Mouse (Mus musculus): ENCODE results near the gene Ngly1. TPM values are rescaled to one million over a fixed set of nuclear protein-coding genes. Genes with fewer than 3 reads are reported as not detected.

Ngly1 gene
- polyA plus RNA-seq, 1 experiment = 13.7 TPM

GRCm38 (mm10) chr14:16242947-16243602 lies 6.0 kb upstream of the Ngly1 start:
- TF ChIP-seq POLR2A (IDR thresholded peaks at IDR 0.05; ENCODE audit: borderline replicate concordance, extremely low read depth, insufficient read depth, insufficient read length, poor library complexity, severe bottlenecking) = peak; percentile 34; the same call in 1 of the 2 replicates
- TF ChIP-seq CTCF (IDR thresholded peaks at IDR 0.05; ENCODE audit: borderline replicate concordance, extremely low read depth, insufficient read depth, insufficient read length) = no peak
- DNase-seq (ENCODE audit: low read depth) = peak; percentile 88

- TF ChIP-seq CTCF (IDR thresholded peaks at IDR 0.05; ENCODE audit: borderline replicate concordance, extremely low read depth, insufficient read depth, insufficient read length) = no peak
- TF ChIP-seq POLR2A (IDR thresholded peaks at IDR 0.05; ENCODE audit: borderline replicate concordance, extremely low read depth, insufficient read depth, insufficient read length, poor library complexity, severe bottlenecking) = no peak
- no peak for DNase-seq (ENCODE audit: low read depth)
Measured at GRCm38 (mm10) chr14:16243603-16244209, 5.4 kb upstream of the Ngly1 start.

GRCm38 (mm10) chr14:16244370-16244769 lies 4.7 kb upstream of the Ngly1 start:
- DNase-seq (ENCODE audit: low read depth) = no peak
- TF ChIP-seq POLR2A (IDR thresholded peaks at IDR 0.05; ENCODE audit: borderline replicate concordance, extremely low read depth, insufficient read depth, insufficient read length, poor library complexity, severe bottlenecking) = no peak
- TF ChIP-seq CTCF (IDR thresholded peaks at IDR 0.05; ENCODE audit: borderline replicate concordance, extremely low read depth, insufficient read depth, insufficient read length) = no peak

GRCm38 (mm10) chr14:16245127-16245526 lies 4.0 kb upstream of the Ngly1 start:
- TF ChIP-seq POLR2A (IDR thresholded peaks at IDR 0.05; ENCODE audit: borderline replicate concordance, extremely low read depth, insufficient read depth, insufficient read length, poor library complexity, severe bottlenecking) (no peak), CTCF (IDR thresholded peaks at IDR 0.05; ENCODE audit: borderline replicate concordance, extremely low read depth, insufficient read depth, insufficient read length) (no peak)
- DNase-seq (ENCODE audit: low read depth) = no peak

GRCm38 (mm10) chr14:16246340-16246912 lies 2.7 kb upstream of the Ngly1 start:
- TF ChIP-seq CTCF (IDR thresholded peaks at IDR 0.05; ENCODE audit: borderline replicate concordance, extremely low read depth, insufficient read depth, insufficient read length) = no peak
- no peak for TF ChIP-seq POLR2A (IDR thresholded peaks at IDR 0.05; ENCODE audit: borderline replicate concordance, extremely low read depth, insufficient read depth, insufficient read length, poor library complexity, severe bottlenecking)
- DNase-seq (ENCODE audit: low read depth) = no peak

- DNase-seq (ENCODE audit: low read depth) = no peak
- TF ChIP-seq POLR2A (IDR thresholded peaks at IDR 0.05; ENCODE audit: borderline replicate concordance, extremely low read depth, insufficient read depth, insufficient read length, poor library complexity, severe bottlenecking) (no peak), CTCF (IDR thresholded peaks at IDR 0.05; ENCODE audit: borderline replicate concordance, extremely low read depth, insufficient read depth, insufficient read length) (no peak)
Measured at GRCm38 (mm10) chr14:16248135-16248534, 945 bp upstream of the Ngly1 start.

- TF ChIP-seq CTCF (IDR thresholded peaks at IDR 0.05; ENCODE audit: borderline replicate concordance, extremely low read depth, insufficient read depth, insufficient read length) (no peak), POLR2A (IDR thresholded peaks at IDR 0.05; ENCODE audit: borderline replicate concordance, extremely low read depth, insufficient read depth, insufficient read length, poor library complexity, severe bottlenecking) (no peak)
- DNase-seq (ENCODE audit: low read depth) = no peak
Measured at GRCm38 (mm10) chr14:16248603-16249157, 400 bp upstream of the Ngly1 start.

- DNase-seq (ENCODE audit: low read depth) = no peak
Measured at GRCm38 (mm10) chr14:16250099-16250498, 1.0 kb downstream of the Ngly1 start.

GRCm38 (mm10) chr14:16255745-16256144 lies 6.7 kb downstream of the Ngly1 start:
- DNase-seq (ENCODE audit: low read depth) = no peak
- TF ChIP-seq CTCF (IDR thresholded peaks at IDR 0.05; ENCODE audit: borderline replicate concordance, extremely low read depth, insufficient read depth, insufficient read length) (no peak), POLR2A (IDR thresholded peaks at IDR 0.05; ENCODE audit: borderline replicate concordance, extremely low read depth, insufficient read depth, insufficient read length, poor library complexity, severe bottlenecking) (no peak)

More at GRCm38 (mm10) chr14:16250099-16250498, 1.0 kb downstream of the Ngly1 start:
- TF ChIP-seq CTCF (IDR thresholded peaks at IDR 0.05; ENCODE audit: borderline replicate concordance, extremely low read depth, insufficient read depth, insufficient read length) = no peak
- TF ChIP-seq POLR2A (IDR thresholded peaks at IDR 0.05; ENCODE audit: borderline replicate concordance, extremely low read depth, insufficient read depth, insufficient read length, poor library complexity, severe bottlenecking) = no peak

- TF ChIP-seq CTCF (IDR thresholded peaks at IDR 0.05; ENCODE audit: borderline replicate concordance, extremely low read depth, insufficient read depth, insufficient read length) (no peak), POLR2A (IDR thresholded peaks at IDR 0.05; ENCODE audit: borderline replicate concordance, extremely low read depth, insufficient read depth, insufficient read length, poor library complexity, severe bottlenecking) (no peak)
- no peak for DNase-seq (ENCODE audit: low read depth)
Measured at GRCm38 (mm10) chr14:16256209-16256608, 7.1 kb downstream of the Ngly1 start.

- TF ChIP-seq POLR2A (IDR thresholded peaks at IDR 0.05; ENCODE audit: borderline replicate concordance, extremely low read depth, insufficient read depth, insufficient read length, poor library complexity, severe bottlenecking) = no peak
- no peak for TF ChIP-seq CTCF (IDR thresholded peaks at IDR 0.05; ENCODE audit: borderline replicate concordance, extremely low read depth, insufficient read depth, insufficient read length)
- DNase-seq (ENCODE audit: low read depth) = peak; percentile 25
Measured at GRCm38 (mm10) chr14:16260541-16260940, 11.5 kb downstream of the Ngly1 start.
